Mouse (Mus musculus): Measurements from ENCODE around the gene Agr3.

GRCm38 (mm10) chr12:35951757-35952156 is 26.3 kb downstream of the Agr3 start:
- no peak for TF ChIP-seq CTCF (IDR thresholded peaks at IDR 0.05; ENCODE audit: borderline replicate concordance, control insufficient read depth, extremely low read depth, insufficient read depth, low read length, poor library complexity)
- TF ChIP-seq POLR2A (IDR thresholded peaks at IDR 0.05; ENCODE audit: control insufficient read depth, extremely low read depth, insufficient read depth, low read length, poor library complexity) = no peak
